Comparison of ENCODE assay signal across 14 mouse cellular contexts in the genomic region with DNA sequence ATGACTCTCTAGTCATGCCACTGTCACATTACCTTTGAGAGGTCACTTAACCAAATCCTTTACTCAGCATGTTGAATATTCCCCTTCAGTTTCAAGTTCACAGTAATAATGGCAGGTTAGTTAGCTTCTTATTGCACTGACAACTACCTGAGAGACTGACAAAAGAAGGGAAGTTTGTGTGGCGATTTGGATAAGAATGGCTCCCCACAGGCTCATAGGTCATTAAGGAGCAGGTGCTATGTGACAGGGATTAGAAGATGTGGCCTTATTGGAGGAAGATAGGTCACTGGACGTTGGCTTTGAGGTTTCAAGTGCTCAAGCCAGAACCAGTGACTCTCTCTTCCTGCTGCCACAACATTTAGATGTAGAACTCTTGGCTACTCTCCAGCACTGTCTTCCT.
"Had no signal": no experiment of that assay in that cellular context is flagged by ENCODE, and none has a peak within 500 bp of the region (broad histone marks: within the 10 kb centered on the region; RNA-seq: fewer than 3 reads in every experiment).

No protein-coding gene starts in this region.

- DNase-seq: gastrocnemius, adult 2 months; gastrocnemius, postnatal 10 days; gastrocnemius, postnatal 25 days; heart, adult 2 months; heart, postnatal 10 days; heart, postnatal 4 days; kidney, adult 11 months; kidney, adult 2 months; kidney, adult 9 months; kidney, postnatal 14 days; kidney, postnatal 36 days; layer of hippocampus, adult 9-11 months; layer of hippocampus, postnatal 36 days; left cerebral cortex, postnatal 4 days had no signal
